9 mouse cellular contexts compared by ENCODE assay signal in the genomic region with DNA sequence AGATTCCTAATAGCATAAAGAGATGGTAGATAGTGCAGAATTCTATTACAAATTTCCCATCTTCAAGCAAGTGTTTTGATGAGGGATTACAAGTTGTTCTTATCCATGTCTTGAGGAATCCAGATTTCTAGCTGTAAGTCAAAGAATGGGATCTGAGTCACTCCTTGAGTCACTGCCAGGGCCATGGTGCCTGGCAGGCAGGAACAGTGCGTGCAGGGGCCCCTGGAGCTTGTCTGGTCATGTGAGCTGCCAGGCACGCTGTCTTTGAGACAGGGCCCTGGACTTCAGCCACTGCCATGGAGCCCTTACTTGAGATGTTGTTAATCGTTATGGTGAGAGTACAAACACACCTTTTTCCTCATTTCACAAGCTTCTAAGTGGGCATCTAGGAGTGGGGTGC.
A peak's percentile ranks its signal among the peaks of the same experiment; 100 is the strongest.
DNase-seq lines count a peak whose midpoint lies in the region; ATAC-seq and TF ChIP-seq lines count a peak whose summit lies in the region.
"Had no signal": no experiment of that assay in that cellular context is flagged by ENCODE, and none has a peak within 500 bp of the region (broad histone marks: within the 10 kb centered on the region; RNA-seq: fewer than 3 reads in every experiment).

No protein-coding gene starts in this region.

- peaks cover 11% of the 10 kb centered on the region for H3K4me1 ChIP-seq in heart, postnatal 0 days (ENCODE audit: control insufficient read depth, insufficient read depth)
- H3K4me1 ChIP-seq in stomach, postnatal 0 days (replicated peaks; ENCODE audit: control insufficient read depth, insufficient read depth): no peaks in the 10 kb centered on the region
- H3K4me1 ChIP-seq: hindbrain, embryonic 15.5 days had no signal

- ATAC-seq in heart, postnatal 0 days (ENCODE audit: insufficient read depth, low read depth): peak; percentile 58; the same call in 1 of the 2 replicates
- ATAC-seq in stomach, postnatal 0 days (ENCODE audit: low FRiP score, low TSS enrichment): no peak

- TF ChIP-seq CTCF in heart, postnatal 0 days (IDR thresholded peaks at IDR 0.05; ENCODE audit: low read depth): no peak
- TF ChIP-seq CTCF in stomach, postnatal 0 days (IDR thresholded peaks at IDR 0.05; ENCODE audit: low read depth): no peak

- no peak overlapping the region for H3K9ac ChIP-seq in heart, postnatal 0 days (replicated peaks; ENCODE audit: low read depth, low read length)
- H3K9ac ChIP-seq in stomach, postnatal 0 days (ENCODE audit: low read length): no peak overlapping the region
- H3K9ac ChIP-seq: hindbrain, embryonic 15.5 days had no signal

- no peaks in the 10 kb centered on the region for H3K9me3 ChIP-seq in heart, postnatal 0 days (replicated peaks; ENCODE audit: control insufficient read depth, low read length)
- H3K9me3 ChIP-seq in stomach, postnatal 0 days (ENCODE audit: control insufficient read depth, low read length): no peaks in the 10 kb centered on the region
- H3K9me3 ChIP-seq: hindbrain, embryonic 15.5 days had no signal

- H3K4me2 ChIP-seq in heart, postnatal 0 days (ENCODE audit: low read depth, low read length): no peak overlapping the region
- H3K4me2 ChIP-seq in stomach, postnatal 0 days (replicated peaks; ENCODE audit: low read depth): no peak overlapping the region
- H3K4me2 ChIP-seq: hindbrain, embryonic 15.5 days had no signal

- no peak overlapping the region for H3K4me3 ChIP-seq in heart, postnatal 0 days (ENCODE audit: low read depth, low read length)
- H3K4me3 ChIP-seq in stomach, postnatal 0 days (ENCODE audit: low read depth, low read length): no peak overlapping the region
- H3K4me3 ChIP-seq: hindbrain, embryonic 15.5 days had no signal

- WGBS in heart, postnatal 0 days: 33% methylated on average over 3 of the region's 3 CpGs
- 39% methylated on average over 3 of the region's 3 CpGs for WGBS in stomach, postnatal 0 days

- no peak for TF ChIP-seq EP300 in heart, postnatal 0 days (IDR thresholded peaks at IDR 0.05; ENCODE audit: low read depth)
- TF ChIP-seq EP300 in stomach, postnatal 0 days (optimal IDR thresholded peaks at IDR 0.05): no peak

- H3K36me3 ChIP-seq in heart, postnatal 0 days (replicated peaks; ENCODE audit: control insufficient read depth, insufficient read depth, low read length): no peaks in the 10 kb centered on the region
- no peaks in the 10 kb centered on the region for H3K36me3 ChIP-seq in stomach, postnatal 0 days (ENCODE audit: control insufficient read depth, insufficient read depth, low read length)
- H3K36me3 ChIP-seq: hindbrain, embryonic 15.5 days had no signal

- H3K27me3 ChIP-seq in heart, postnatal 0 days (ENCODE audit: control insufficient read depth, insufficient read depth, low read length): no peaks in the 10 kb centered on the region
- H3K27me3 ChIP-seq in stomach, postnatal 0 days (ENCODE audit: control insufficient read depth, insufficient read depth, low read length): no peaks in the 10 kb centered on the region
- H3K27me3 ChIP-seq: hindbrain, embryonic 15.5 days had no signal

- peak; percentile 28 for DNase-seq in ovary, adult 18-20 months (ENCODE audit: low spot score)
- no peak for DNase-seq in ovary, postnatal 10 days (ENCODE audit: low spot score)
- DNase-seq in cerebellum, adult 8-10 months: peak; percentile 13
- peak; percentile 9 for DNase-seq in heart, postnatal 0 days (ENCODE audit: low spot score)
- DNase-seq in urinary bladder, adult 18-20 months (ENCODE audit: low spot score in 2 of 2): peak; percentile 29 to 66
- DNase-seq in stomach, postnatal 0 days (ENCODE audit: low spot score): no peak
- no peak for DNase-seq in frontal cortex, postnatal 14 days (ENCODE audit: low spot score in 2 of 2)
- no peak for DNase-seq in retina, embryonic 14.5 days (ENCODE audit: low spot score)

- no peak overlapping the region for H3K27ac ChIP-seq in heart, postnatal 0 days (ENCODE audit: low read depth)
- no peak overlapping the region for H3K27ac ChIP-seq in stomach, postnatal 0 days (replicated peaks)
- H3K27ac ChIP-seq: hindbrain, embryonic 15.5 days had no signal

Comparison
In these comparisons a context has a peak if more than half of its experiments do, and no peak if none do; other contexts are left out.
1. DNase-seq: peak in ovary, adult 18-20 months (single experiment), cerebellum, adult 8-10 months (single experiment), heart, postnatal 0 days (single experiment) and urinary bladder, adult 18-20 months (2 of 2); none in ovary, postnatal 10 days (single experiment), stomach, postnatal 0 days (single experiment), frontal cortex, postnatal 14 days (0 of 2) and retina, embryonic 14.5 days (single experiment).